Mouse (Mus musculus): ENCODE measurements around the gene Spag5.

DNA sequence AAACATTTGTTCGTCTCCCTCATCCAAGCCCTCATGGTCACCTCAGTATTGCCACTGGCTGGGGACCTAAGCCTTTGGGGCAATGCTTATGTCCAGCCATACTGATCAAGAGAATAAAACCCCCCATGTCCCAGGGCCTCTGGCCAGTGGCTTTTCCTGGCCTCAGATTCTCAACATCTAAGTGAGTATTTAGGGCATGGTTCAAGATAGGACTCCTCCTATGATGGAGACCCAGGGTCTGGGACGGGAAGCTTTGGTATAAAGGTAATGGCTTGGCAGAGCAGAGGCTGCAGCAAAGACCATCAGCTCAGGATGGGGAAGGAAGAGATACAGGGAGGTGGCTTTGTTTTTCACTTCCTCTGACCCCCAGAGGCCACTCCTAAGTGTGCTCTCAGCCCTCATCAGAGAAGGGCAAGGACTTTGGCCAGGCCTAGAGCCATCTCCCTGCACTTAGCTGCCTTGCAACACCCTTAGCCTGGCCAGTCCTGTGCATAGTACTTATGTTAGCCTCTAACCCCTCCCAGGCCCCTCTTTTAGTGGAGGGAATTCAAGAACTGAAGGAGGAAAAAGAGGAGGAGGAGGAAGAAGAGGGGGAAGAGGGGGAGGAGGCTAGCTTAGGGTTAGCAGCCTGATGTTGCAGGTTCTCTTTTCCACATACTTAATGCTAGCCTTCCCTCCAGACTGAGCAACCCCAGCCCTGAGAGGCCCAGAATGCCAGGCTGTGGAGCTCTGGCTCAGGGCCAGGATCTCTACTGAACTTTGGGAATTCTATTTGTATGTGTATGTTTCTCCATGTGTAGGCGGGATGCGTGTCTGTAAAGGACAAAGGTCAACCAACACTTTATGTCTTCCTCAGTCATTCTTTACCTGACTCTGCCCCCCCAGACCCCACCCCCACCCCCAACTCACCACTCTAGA is 48.4 kb downstream of the Spag5 start:
- TF ChIP-seq CTCF (IDR thresholded peaks at IDR 0.05; ENCODE audit: insufficient read depth, low read depth, low read length) (no peak), POLR2A (IDR thresholded peaks at IDR 0.05; ENCODE audit: insufficient read depth, low read depth, low read length) (no peak)
